Mouse (Mus musculus) hindlimb bud, embryonic 11.5 days (tissue): ENCODE data around the gene Gm10447.

Experiments used
- DNase-seq: peaks from one replicate; pipeline ENCODE4 v3.0.0-alpha.2; 2012; ENCODE audit warnings: low read depth, low spot score; ENCODE audit errors: extremely low spot score

The Gm10447 gene

DNA sequence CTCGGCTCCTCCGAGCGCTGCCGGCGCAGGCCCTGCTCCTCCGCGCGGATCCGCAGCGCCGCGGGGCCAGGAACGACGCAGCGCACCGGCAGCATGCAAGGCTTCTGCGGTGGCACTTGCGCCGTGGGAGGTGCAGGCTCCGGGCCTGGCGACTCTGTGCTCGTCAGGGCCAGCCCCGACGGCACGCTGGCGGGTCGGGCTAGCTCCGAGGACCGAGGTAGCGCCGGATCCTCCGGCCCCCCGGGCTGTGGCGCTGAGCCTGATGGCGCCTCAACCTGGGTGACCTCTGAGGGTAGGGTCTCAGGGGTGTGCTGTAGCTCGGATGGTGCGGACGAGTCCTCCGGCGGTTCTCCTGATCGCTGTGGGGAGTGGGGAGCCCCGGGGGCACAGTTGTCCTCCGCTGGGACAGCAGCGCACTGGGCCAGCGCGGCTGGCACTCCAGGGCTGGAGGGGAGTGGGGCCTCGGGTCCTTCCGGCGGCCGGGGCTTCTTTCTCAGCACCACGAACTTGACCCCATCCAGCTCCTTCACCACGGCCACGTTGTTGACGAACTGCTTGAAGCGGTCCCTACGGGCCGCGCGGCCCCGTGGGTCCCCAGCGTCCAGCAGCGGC is 22.4 kb upstream of the Gm10447 start:
- DNase-seq, result no peak

DNA sequence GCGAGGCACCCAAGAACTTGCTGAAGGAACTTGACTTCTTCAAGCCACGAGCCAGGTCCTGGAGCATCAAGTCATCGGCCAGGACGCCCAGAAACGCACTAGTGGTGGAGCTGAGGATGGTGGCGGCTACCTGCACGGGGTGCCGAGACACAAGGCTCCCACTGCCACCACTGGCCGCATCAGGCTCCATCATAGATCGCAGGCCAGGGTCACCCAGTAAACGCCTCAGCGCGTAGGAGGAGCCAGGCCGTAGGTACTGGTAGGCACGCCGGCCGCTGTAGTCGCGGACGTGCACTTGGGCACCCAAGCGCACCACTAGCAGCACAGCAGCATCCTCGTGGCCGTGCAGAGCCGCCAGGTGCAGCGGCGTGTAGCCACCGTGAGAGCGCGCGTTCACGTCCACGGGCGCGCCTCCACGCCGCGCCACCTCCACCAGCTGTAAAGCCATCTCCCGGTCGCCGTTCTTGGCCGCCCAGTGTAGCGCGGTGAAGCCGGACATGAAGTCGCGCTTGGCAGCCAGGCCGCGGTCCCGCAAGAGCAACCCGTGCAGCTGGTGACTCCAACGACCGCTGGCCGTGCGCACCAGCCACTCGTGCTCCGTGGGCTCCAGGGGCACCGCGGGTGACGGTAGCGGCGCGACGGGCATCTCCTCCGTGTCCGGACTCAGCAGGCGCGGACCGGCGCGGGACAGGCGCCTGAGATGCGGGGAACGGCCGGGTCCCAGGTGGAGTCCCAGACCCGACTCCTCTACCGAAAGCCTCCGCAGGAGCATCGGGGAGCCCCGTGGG is 21.7 kb upstream of the Gm10447 start:
- DNase-seq, result no peak

GRCm38 (mm10) chr11:53477833-53478232 is 20.9 kb upstream of the Gm10447 start:
- DNase-seq, result no peak

- no peak for DNase-seq
Observed at GRCm38 (mm10) chr11:53475620-53476019, 18.7 kb upstream of the Gm10447 start.

- DNase-seq, result no peak
Observed at GRCm38 (mm10) chr11:53472709-53473108, 15.8 kb upstream of the Gm10447 start.

DNA sequence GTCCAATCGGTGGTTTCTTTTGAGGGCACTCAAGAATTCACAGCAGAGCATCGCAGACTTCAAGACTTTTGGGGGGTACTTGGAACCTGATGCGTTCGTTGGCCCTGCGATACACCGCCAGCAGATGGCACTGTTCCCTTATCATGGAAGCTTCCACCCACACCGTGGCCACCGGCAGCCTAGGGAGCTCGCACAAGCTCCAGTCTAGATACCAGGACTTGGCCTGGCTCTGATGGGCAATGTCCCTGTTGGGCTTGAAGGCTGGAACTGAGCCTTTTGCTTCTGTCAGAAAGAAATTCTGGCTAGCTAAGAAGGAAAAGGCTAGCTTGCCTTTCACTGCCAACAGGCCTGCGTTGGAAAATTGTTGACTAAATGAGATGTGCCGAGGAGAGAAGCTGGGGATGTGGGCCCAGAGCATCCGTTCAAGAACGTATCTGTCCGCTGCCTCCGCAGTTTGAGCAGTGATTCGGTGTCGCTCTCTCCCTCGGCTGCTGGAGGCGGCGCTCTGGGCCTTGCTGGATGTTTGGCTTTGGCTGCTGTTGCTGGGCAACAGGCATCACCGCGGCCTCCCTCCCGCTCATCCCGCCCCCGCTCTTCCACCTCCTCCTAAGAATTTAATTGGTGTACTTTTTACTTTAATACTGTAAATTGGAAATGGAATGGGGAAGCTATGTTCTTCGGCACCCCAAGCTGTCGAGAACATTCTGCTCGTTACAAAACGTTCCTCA is 13.2 kb upstream of the Gm10447 start, which contains the start of gene Gm9837:
Gene Gm9837 (minus strand): TSS at position 512 of the 728 bp plus-strand sequence.
- peak; percentile 73 for DNase-seq

GRCm38 (mm10) chr11:53469294-53469967 is 12.5 kb upstream of the Gm10447 start:
- no peak for DNase-seq

DNA sequence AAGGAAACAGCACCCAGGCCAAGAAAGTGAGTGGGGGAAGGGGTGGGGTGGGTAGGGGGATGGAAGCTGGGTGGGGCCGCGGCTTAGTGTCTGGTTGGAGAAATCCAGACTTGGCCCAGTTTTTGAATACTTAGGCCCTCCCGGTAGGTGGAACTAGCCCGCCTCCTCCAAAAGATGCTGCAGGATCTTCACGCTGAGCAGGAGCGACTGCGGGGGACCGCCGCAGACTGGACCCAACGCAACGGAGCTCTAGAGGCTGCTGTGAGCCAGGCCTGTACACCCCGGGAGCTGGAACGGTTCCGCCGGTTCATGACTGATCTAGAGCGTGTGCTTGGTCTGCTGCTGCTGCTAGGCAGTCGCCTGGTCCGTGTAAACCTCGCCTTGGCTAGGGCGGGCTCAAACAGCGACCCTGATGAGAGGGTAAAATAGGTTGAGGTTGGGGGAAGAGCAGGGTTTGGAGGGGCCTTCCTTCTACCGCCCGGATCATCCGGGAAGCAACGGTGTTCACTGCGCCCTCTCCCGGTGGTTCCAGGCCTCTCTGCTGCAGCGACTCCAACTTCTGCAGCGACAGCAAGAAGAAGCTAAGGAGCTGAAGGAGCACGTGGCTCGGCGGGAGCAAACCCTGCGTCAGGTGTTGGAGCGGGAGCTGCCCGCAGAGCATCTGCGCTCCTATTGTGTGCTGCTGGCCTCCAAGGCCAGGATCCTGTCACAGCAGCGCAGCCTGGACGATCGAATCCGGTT is 9.5 kb upstream of the Gm10447 start:
- no peak for DNase-seq

DNA sequence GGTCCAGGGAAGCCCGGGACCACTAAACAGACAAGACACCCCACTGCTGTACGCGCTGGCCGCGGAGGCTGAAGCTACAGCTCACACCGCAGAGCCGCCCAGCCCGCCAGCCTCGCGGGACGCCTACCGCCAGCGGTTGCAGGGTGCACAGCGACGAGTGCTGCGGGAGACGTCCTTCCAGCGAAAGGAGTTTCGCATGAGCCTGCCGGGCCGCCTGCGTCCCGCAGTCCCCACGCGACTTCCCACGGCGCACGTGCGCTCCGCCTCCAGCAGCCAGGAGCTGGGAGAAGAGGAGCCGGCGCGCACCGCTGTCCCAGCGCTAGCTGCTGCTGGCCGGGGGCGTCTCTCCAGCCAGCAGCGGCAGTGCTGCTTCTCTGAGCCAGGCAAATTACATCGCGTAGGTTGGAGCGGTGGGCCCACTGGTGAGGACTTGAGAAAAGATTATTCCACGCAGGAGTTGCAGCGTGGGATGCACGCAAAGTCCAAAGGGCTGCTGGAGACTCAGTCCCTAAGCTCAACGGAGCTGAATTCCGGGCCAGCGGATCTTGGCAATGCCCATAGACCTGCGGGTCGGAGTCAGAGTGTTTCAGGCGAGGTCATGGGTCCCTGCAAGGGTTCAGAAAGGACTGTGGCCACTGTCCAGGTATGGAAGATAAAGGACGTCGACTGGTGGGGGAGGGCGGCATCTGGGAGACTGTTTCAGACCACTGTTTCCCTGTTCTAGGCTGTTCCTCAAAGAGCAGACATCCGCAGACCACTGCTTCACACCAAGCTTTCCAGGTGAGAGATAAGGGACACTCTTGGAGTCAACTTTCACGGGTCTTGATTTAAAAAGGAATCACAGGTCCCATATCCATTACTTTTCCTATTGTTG is 6.9 kb upstream of the Gm10447 start:
- DNase-seq, result no peak

- no peak for DNase-seq
Observed at GRCm38 (mm10) chr11:53461727-53462126, 4.8 kb upstream of the Gm10447 start.

GRCm38 (mm10) chr11:53460192-53460591 is 3.3 kb upstream of the Gm10447 start:
- no peak for DNase-seq

DNA sequence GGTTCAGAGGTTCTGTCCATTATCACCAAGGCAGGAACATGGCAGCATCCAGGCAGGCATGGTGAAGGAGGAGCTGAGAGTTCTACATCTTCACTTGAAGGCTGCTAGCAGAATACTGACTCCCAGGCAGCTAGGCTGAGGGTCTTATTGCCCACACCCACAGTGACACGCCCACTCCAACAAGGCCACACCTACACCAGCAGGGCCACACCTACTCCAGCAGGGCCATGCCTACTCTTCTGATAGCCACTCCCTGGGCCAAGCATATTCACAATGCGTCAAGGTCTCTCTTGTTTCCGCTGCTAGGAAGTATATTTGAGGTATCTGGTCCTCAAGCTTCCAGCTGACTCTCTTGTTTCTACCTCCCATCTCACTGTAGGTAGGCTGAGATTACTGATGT is 2.1 kb upstream of the Gm10447 start:
- no peak for DNase-seq

DNA sequence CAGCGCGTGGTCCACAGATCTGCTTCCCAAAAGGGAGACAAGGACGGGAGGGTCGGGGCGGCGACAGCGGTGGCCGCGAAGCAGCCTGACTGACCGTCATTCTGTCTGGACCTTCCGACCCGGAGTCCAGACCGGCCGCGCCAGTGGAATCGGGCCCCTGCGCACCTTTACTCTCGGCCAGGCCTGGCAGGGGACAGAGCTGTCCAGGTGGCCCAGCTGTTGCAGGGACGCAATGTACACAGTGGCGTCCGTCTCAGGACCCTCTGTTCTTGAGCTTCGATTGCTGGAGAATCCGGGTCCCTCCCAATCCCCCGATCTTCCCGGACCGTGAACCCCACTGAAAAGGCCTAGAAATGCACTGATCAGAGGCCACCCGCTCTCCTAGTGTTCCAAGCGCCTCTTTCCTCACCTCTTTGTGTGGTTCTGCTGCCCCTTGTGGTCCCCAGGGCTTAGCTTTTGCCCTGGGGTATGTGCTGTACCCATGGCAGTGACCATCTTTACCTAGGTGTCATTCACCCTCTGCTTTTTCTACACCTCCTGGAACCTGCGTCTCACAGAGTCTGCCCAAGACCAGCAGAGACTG is 553 bp upstream of the Gm10447 start:
- DNase-seq, result no peak

DNA sequence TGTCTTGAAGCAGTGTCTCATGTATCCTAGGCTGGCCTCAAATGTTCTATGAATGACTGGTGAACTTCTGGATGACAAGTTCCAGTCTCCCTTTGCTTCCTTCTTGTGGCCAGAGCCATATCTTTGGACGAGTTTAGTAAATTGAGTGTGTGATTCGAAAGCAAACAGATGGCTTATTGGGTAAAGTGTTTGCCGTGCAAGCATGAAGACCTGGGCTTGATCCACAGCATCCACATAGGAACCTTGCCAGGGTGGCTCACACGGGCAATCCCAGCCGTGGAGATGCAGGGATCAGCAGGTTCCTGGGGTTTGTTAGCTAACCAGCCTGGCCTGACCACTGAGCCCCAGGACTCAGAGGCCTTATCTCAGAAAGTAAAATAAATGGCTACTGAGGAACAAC is 3.9 kb downstream of the Gm10447 start:
- no peak for DNase-seq

DNA sequence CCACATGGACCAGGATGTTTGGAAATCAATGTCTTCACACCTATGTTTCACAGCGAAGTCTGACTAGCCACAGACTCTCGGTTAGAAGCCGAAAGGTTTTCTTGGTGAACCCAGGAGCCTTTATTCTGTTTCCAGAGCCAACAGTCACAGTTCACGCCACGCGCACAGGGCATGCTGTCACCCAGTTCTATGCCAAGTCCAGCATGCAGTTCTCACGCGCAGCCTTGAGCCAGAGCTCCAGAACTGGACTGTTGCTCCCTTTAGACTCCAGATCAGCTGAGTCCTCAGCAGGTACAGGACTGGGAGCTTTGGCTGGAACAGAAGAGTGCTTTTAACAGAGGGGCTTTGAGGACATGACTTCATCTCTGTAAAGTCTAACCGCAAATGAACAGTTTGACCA is 4.5 kb downstream of the Gm10447 start:
- DNase-seq, result no peak

- DNase-seq, result no peak
Observed at GRCm38 (mm10) chr11:53451361-53451760, 5.5 kb downstream of the Gm10447 start.

- DNase-seq, result no peak
Observed at GRCm38 (mm10) chr11:53450070-53450705, 6.7 kb downstream of the Gm10447 start.

DNA sequence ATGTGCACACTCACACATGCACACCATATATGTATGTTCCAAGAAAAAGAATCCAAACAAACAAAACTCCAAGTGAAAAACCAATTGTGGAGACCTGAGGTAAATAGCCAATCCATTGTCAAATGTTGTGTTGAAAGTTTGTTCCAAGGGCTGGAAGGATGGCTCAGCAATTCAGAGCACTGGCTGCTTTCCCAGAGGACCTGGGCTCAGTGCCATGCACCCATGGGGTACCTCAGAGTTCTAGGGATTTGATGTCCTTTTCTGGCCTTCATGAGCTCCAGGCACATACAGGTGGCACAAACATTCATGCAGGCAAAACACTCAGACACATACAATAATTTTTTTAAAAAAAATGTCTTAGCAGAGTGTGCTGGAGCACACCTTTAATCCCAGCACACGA is 8.4 kb downstream of the Gm10447 start:
- DNase-seq, result no peak

DNA sequence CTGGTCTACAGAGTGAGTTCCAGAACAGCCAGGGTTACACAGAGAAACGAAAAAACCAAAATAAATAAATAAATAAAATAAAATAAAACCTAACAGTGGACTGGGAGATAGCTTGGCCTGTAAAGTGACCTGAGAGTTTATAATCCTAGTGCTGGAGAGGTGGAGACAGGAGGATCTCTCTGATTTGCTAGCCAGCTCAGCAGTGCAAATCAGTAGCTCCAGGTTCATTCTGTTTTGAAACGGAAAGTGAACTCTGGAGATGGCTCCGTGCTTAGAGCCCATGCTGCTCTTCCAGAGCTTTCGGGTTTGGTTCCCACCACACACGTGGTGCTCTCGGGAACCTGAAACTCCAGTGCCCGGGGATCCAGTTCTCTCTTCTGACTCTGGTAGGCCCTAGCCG is 8.9 kb downstream of the Gm10447 start:
- DNase-seq, result no peak
